In the genomic region with DNA sequence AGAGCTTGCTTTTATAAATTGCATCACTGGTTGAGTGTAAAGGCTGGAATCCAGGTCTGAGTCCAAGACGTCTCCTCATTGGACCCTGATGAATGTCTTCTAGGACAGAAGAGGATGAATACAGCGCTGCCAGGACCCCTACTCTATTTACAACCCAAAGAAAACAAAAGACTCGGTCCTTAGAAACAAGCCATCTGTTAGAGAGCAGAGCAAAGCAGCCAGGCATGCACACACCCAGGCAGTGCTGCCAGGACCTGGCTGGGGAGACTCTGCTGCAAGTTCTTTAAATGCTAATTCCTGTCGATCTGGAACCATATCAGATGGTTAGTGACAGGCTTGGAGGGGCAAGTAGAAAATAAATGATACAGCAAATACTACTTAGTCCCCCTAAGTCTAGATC, we compare ENCODE assay signal across 7 mouse cellular contexts.
DNase-seq lines count a peak whose midpoint lies in the region; ATAC-seq and TF ChIP-seq lines count a peak whose summit lies in the region.

No protein-coding gene starts in this region.

- no peak overlapping the region for H3K27ac ChIP-seq in hindbrain, embryonic 13.5 days
- H3K27ac ChIP-seq in midbrain, postnatal 0 days (ENCODE audit: low read depth, low read length), result no peak overlapping the region
- no peak overlapping the region for H3K27ac ChIP-seq in stomach, postnatal 0 days (replicated peaks)

- H3K9me3 ChIP-seq in hindbrain, embryonic 13.5 days, result no peaks in the 10 kb centered on the region
- no peaks in the 10 kb centered on the region for H3K9me3 ChIP-seq in midbrain, postnatal 0 days (ENCODE audit: low read length)
- no peaks in the 10 kb centered on the region for H3K9me3 ChIP-seq in stomach, postnatal 0 days (ENCODE audit: control insufficient read depth, low read length)

- no peaks in the 10 kb centered on the region for H3K27me3 ChIP-seq in hindbrain, embryonic 13.5 days
- no peaks in the 10 kb centered on the region for H3K27me3 ChIP-seq in midbrain, postnatal 0 days (ENCODE audit: insufficient read depth, low read length)
- H3K27me3 ChIP-seq in stomach, postnatal 0 days (ENCODE audit: control insufficient read depth, insufficient read depth, low read length), result no peaks in the 10 kb centered on the region

- no peak overlapping the region for H3K4me2 ChIP-seq in hindbrain, embryonic 13.5 days
- no peak overlapping the region for H3K4me2 ChIP-seq in midbrain, postnatal 0 days (ENCODE audit: low read depth, low read length, poor library complexity, severe bottlenecking)
- no peak overlapping the region for H3K4me2 ChIP-seq in stomach, postnatal 0 days (replicated peaks; ENCODE audit: low read depth)

- H3K4me1 ChIP-seq in hindbrain, embryonic 13.5 days (replicated peaks), result peaks cover 5% of the 10 kb centered on the region; the same call in 1 of the 2 replicates
- H3K4me1 ChIP-seq in midbrain, postnatal 0 days (ENCODE audit: insufficient read depth, low read length), result no peaks in the 10 kb centered on the region
- H3K4me1 ChIP-seq in stomach, postnatal 0 days (replicated peaks; ENCODE audit: control insufficient read depth, insufficient read depth), result no peaks in the 10 kb centered on the region

- 7% methylated on average over 4 of the region's 4 CpGs for WGBS in hindbrain, embryonic 13.5 days
- WGBS in midbrain, postnatal 0 days, result 12% methylated on average over 4 of the region's 4 CpGs
- WGBS in stomach, postnatal 0 days, result 9% methylated on average over 4 of the region's 4 CpGs

- H3K9ac ChIP-seq in hindbrain, embryonic 13.5 days, result no peak overlapping the region
- no peak overlapping the region for H3K9ac ChIP-seq in midbrain, postnatal 0 days (replicated peaks; ENCODE audit: low read length, poor library complexity, severe bottlenecking)
- H3K9ac ChIP-seq in stomach, postnatal 0 days (ENCODE audit: low read length), result no peak overlapping the region

- no peak for TF ChIP-seq EP300 in stomach, postnatal 0 days (optimal IDR thresholded peaks at IDR 0.05)

- no peak for TF ChIP-seq CTCF in midbrain, postnatal 0 days (IDR thresholded peaks at IDR 0.05)
- TF ChIP-seq CTCF in stomach, postnatal 0 days (IDR thresholded peaks at IDR 0.05; ENCODE audit: low read depth), result no peak

- peak; percentile 88 for ATAC-seq in hindbrain, embryonic 13.5 days (ENCODE audit: low FRiP score)
- ATAC-seq in midbrain, postnatal 0 days (ENCODE audit: low FRiP score), result peak; percentile 74
- no peak for ATAC-seq in stomach, postnatal 0 days (ENCODE audit: low FRiP score, low TSS enrichment)

- H3K4me3 ChIP-seq in hindbrain, embryonic 13.5 days, result no peak overlapping the region
- H3K4me3 ChIP-seq in midbrain, postnatal 0 days (ENCODE audit: low read depth, low read length), result no peak overlapping the region
- H3K4me3 ChIP-seq in stomach, postnatal 0 days (ENCODE audit: low read depth, low read length), result no peak overlapping the region

- no peaks in the 10 kb centered on the region for H3K36me3 ChIP-seq in hindbrain, embryonic 13.5 days
- H3K36me3 ChIP-seq in midbrain, postnatal 0 days (ENCODE audit: insufficient read depth, low read length), result no peaks in the 10 kb centered on the region
- no peaks in the 10 kb centered on the region for H3K36me3 ChIP-seq in stomach, postnatal 0 days (ENCODE audit: control insufficient read depth, insufficient read depth, low read length)

- peak; percentile 50 for DNase-seq in brain, embryonic 18.5 days (ENCODE audit: low read depth, low spot score)
- DNase-seq in cerebellum, postnatal 10 days, result peak; percentile 79 to 89
- peak; percentile 84 for DNase-seq in midbrain, postnatal 0 days (ENCODE audit: low spot score)
- no peak for DNase-seq in adrenal gland, postnatal 10 days
- DNase-seq in testis, postnatal 14 days (ENCODE audit: low spot score), result no peak
- DNase-seq in stomach, postnatal 0 days (ENCODE audit: low spot score), result no peak

Comparison
In these comparisons a context has a peak if more than half of its experiments do, and no peak if none do; other contexts are left out.
1. DNase-seq: peak in brain, embryonic 18.5 days (single experiment), cerebellum, postnatal 10 days (2 of 2) and midbrain, postnatal 0 days (single experiment); none in adrenal gland, postnatal 10 days (single experiment), testis, postnatal 14 days (single experiment) and stomach, postnatal 0 days (single experiment).